Mouse (Mus musculus) layer of hippocampus, adult 9-11 months (tissue): ENCODE data around the gene Gapvd1.
"Not testable (repeated sequence)": the region's sequence is repeated elsewhere in the genome, so short reads cannot be mapped to it uniquely, and the experiment has no call there.

Experiments
- DNase-seq: peaks from one replicate; pipeline ENCODE4 v3.0.0; 2022

Gene Gapvd1

DNA sequence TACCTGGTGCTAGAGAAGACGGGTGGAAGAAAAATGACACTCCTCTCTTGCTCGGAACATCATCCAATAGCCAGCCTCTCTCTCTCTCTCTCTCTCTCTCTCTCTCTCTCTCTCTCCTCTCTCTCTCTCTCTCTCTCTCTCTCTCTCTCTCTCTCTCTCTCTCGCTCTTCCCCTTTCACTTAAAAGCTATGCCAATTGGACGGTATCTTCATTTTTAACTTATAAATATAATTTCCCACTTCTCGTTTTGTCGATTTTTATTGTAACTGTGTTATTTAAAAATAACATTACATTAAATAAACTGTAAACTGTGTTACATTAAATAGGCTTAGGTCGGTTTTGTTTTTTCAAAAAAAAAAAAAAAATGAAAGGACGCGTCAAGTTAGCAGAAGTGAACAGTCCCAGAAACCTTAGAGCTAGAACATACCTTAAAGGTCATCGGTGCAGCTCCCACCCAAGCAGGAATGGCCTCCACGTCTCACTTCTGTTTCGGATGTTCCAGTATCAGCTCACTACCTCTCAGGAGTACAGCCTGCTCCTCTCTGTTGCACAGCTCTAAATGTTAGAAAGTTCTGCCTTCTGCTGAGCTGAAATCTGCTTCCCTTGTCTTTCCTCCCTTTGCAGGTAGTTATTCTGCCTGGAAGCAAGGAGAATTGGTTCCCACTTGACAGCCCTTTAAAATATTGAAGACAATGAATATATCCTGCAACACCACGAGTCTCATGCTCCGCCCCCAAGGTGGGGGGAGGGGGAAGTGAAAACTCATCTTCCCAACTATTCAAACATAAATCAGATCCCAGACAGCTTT lies at the start of gene Gapvd1:
TSS of gene Gapvd1 (minus strand) at position 682 of the 808 bp plus-strand sequence.
- DNase-seq = no peak

DNA sequence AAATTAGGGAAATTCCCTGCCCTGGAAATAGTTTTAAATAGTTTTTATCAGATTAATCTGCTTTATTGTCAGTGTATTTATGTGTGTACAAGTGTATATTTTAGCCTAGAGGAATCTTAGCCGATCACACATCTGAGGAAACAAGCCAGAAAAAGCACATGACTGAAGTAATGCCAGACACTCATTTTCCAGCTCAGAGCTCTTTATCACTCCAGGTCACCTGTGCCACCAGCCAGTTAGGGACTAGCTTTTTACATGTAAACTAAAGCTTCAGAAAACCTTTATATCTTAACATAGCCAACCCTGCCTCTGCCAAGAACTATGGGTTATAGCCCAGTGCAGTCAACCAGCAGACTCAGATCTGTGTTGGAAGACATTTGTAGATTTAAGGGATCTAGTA lies 49.8 kb upstream of the Gapvd1 start:
- no peak for DNase-seq

DNA sequence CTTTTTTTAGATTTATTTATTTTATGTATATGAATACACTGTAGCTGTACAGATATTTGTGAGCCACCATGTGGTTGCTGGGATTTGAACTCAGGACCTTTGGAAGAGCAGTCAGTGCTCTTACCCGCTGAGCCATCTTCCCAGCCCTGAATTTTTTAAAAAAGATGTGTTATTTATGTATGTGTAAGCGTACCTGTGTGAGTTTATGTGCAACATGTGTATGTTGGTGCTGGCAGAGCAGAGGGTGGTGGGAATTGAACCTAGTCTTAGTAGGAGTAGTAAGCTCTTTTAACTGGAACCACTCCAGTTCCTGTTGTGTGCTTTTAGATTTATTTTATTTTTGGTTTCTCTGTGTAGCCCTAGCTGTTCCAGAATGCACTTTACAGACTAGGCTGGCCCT lies 49.1 kb upstream of the Gapvd1 start:
- no peak for DNase-seq

DNA sequence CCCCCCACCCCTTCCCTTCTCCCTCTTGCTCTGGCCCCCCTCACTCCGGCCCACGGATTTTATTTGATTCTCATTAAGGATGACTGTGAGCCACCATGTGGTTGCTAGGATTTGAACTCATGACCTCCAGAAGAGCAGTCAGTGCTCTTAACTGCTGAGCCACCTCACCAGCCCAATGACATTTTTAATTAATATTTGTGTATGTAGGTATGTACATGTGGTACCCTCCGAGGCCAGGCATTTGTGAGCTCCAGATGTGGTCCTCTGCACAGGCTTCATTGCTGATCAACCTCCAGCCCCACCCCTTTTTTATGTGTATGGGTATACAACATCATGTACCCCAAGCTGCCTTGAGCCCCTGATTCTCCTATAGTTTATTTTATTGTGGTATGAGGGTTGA lies 48.7 kb upstream of the Gapvd1 start:
- DNase-seq = no peak

DNA sequence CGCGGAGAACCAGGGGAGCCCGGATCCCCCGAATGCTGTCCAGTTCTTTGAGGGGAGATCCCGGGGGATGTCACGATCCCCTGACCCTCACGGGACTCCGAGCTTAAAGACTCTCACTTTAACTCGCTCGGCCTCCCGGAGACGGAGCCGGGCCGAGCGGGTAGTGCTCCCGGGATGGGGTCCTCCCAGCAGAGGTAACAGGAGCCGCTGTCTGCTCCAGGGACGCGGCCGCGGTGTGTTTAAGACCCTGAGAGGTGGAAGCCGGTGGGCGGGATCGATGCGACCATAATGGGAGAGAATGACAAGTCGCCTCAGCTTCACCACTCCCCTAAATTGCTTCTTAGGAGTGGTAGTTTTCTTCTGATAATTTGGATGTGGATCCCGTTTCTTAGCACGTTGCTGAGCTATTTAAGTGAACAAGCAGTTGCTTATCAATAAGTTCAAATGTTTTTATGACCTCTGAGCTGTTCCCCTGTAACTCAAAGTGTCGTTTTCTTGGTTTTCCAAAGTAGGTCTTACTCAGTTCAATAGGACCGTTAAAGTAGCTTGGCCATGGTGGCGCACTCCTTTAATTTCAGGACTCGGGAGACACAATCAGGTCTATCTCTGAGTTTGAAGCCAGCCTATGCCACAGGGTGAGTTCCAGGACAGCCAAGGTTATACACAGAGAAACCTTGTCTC lies 47.7 kb upstream of the Gapvd1 start:
- not testable (repeated sequence) for DNase-seq

DNA sequence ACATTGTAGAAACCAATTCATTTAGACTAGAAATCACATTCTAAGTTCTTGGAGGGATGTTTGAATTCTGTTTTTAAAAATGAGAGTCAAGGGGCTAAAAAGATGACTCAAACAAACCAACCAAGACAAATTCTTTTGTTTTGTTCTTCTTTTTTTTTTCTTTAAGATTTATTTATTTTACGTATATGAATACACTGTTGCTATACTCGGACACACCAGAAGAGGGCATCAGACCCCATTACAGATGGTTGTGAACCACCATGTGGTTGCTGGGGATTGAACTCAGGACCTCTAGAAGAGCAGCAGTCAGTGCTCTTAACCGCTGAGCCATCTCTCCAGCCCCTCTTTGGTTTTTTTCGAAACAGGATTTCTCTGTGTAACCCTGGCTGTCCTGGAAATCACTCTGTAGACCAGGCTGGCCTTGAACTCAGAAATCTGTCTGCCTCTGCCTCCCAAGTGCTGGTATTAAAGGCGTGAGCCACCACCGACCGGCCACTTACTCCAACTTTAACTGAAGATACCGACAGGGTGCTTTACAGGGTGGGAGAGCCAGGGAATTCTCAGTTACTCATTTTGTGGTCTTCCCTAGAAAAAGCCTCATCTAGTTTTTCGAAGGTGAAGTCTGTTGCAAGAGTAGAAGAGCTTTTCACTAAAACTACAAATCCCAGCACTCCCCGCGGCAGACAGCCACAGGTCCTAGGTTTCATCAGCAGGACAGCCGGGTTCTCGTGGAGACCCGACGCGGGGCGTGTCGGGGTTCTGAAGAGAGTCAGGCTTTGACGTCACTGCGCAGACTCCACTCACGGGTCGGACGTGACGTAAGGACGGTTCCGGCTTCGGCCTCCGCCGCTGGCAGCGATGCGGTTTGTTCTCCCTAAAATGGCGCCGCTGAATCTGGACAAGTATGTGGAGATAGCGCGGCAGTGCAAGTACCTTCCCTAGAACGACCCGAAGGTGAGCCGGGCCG lies 46.8 kb upstream of the Gapvd1 start:
- peak; percentile 99 for DNase-seq

DNA sequence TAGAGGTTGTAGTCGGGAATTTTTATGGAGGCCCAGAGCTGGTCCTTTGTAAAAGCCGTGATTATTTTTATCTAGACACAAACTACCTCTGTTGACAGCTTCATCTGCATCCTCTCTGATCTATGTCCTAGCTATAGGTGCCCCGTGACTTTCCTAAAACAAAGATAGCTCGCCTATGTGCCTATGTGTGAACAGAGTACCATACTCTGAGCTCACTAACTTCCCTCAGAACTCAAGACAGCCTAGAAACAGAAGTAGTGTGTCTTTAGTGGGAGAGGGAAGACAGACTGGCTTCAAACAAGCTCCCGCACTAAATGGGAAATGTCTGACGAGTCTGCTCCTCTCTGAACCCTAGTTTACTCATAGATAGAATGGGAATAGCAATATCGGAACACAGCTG lies 45.3 kb upstream of the Gapvd1 start:
- no peak for DNase-seq

DNA sequence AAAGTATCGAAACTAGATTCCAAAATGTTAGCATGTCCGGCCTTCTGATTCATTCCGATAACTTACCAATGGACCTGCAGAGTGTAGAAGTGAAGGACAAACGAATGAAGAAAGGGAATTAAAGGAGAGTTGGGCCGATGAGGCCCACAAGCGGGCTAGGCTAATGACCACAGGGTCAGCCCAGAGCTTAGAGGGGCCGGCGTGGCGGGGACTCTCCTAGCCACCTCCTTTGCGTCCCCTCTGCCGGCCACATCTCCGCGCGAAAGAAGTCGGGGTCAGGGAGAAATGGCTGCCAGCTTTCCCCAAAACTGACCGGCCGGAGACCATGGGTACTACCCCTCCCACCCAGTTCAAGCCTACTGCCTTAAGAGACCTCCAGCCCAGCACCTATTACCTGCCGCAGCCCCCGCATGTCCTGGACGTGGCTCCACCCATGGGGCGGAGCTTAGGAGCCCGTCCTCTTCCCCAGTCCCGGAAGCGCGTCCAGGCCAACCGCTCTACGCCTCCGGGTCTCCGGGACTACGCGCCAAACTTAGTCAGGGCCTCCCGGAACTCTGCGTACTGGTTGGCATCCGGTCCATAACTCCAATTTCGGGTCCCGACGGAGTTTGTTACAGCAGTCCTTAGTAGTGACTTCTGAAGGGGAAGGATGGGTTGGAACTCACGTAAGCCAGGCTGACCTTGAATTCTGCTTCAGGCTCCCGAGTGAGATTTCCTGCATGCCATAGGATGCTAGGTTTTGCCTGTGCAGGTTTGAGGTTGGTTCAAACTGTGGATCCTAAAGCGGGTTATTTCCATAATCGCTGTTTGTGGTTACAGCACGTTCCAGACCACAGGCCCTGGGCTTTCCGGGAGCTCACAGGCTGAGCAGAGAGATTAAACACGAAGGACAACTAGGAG lies 44.6 kb upstream of the Gapvd1 start, which contains the start of gene Rabepk:
TSS of gene Rabepk (minus strand) at position 556 of the 900 bp plus-strand sequence.
- DNase-seq = peak; percentile 79

DNA sequence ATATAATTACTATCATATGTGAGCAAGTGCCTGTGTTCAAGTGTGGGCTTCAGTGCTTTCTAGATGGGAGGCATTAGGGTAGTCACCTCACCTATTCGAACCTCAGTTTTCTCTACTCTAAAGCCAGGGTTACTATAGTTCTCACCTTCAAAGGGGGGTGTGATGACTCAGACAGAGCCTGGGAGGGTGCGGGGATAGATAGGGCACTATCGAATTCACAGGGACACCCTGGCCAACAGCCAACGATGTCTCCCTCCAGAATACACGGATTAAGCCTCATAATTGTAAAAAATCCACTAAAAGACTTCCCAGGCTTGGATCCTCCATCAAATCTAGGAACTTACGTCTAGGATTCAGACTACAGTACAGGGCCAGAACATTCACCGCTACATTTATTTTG lies 40.4 kb upstream of the Gapvd1 start:
- no peak for DNase-seq

DNA sequence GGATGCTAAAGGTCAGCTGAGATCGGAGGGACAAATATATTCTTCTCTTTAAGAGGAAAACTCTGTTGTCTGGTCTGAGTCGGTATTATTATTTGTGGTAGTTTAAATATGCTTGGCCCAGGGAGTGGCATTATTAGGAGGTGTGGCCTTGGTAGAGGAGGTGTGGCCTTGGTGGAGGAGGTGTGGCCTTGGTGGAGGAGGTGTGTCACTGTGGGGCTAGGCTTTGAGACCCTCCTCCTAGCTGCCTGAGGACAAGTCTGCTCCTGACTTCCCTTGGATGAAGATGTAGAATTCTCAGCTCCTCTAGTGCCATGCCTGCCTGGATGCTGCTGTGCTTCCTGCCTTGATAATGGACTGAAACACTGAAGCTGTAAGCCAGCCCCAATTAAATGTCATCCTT lies 39.5 kb upstream of the Gapvd1 start:
- DNase-seq = no peak

DNA sequence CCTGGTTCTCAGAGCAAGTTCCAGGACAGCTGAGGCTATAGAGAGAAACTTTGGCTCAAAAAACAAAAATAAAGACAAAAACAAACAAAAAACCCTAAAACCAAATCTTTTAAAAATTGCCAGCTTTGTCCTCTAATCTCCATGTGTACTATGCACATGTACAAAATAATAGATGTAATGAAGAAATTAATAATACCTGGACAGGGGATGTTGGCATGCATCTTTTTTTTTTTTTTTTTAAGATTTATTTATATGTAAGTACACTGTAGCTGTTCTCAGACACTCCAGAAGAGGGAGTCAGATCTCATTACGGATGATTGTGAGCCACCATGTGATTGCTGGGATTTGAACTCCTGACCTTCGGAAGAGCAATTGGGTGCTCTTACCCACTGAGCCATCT lies 37.5 kb upstream of the Gapvd1 start:
- not testable (repeated sequence) for DNase-seq

DNA sequence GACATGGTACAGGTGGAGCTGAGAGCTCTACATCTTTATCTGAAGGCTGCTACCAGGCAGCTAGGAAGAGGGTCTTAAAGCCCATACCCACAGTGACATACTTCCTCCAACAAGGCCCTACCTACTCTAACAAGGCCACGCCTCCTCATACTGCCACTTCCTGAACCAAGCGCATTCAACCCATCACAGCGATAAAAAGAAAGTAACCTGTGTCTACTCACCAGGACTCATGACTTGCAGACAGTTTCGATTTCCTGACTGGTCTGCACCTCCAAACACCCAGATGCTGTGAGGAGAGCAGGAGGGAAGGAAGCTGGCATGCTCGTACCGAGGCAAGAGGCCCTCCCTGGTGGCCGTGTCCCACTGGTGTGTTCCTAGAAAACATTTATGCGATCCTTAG lies 35.2 kb upstream of the Gapvd1 start:
- DNase-seq = no peak

DNA sequence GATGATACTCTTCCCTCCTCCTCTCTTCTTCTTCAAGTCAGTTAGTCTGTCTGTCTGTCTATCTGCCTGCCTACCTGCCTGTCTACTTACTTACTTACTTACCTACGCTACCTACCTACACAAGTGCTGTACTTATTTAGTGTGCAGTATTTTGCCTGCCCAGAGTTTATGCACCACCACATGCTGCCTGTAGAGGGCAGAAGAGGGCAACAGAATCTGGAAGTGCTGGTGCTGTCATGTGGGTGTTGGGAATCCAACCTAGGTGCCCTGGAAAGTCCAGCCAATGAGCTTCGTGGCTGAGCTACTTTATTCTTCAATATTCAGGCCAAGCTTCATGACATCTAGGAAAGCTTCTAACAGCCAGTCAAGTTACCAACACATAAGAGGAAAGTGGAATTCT lies 29.1 kb upstream of the Gapvd1 start:
- DNase-seq = no peak

DNA sequence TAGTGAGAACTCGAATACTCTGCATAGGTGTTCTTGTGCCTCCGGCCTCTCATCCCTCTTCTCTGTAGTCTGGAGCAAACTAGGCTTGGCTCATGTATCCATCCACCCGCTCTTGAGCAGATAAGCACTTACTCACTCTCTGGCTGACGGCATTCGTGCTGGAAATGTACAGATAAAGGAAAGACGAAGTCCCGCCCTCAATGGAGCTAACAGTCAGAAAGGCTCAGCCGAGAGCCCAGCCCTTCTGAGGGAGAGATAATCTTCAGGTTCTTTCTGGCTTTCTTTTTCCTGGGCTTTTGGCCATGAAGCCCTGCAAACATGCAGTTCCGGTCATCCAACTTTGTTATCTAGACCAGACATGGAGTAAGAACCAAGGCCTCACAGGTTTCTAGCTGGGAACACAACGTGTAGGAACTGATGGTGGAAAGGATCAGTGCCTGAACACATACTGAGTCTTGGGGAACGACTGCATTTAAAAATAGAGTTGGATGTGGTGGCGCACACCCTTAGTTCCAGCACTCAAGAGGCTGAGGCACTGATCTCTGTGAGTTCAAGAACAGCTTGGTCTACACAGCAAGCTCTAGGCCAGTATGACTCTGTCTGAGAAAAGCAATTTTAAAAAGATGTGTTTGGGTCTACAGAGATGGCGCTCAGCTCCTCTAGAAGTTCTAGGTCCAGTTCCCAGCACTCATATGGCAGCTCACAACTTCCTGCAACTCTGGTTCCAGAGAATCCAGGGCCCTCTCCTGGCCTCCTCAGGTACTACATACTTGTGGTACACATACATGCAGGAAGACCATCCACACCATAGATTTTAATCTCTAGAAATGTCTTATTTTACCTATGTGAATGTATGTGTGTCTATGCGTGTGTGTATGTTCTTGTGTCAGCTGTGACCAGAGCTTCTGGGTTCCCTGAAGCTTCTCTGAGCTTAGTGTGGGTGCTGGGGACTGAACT lies 28.3 kb upstream of the Gapvd1 start:
- DNase-seq = no peak

DNA sequence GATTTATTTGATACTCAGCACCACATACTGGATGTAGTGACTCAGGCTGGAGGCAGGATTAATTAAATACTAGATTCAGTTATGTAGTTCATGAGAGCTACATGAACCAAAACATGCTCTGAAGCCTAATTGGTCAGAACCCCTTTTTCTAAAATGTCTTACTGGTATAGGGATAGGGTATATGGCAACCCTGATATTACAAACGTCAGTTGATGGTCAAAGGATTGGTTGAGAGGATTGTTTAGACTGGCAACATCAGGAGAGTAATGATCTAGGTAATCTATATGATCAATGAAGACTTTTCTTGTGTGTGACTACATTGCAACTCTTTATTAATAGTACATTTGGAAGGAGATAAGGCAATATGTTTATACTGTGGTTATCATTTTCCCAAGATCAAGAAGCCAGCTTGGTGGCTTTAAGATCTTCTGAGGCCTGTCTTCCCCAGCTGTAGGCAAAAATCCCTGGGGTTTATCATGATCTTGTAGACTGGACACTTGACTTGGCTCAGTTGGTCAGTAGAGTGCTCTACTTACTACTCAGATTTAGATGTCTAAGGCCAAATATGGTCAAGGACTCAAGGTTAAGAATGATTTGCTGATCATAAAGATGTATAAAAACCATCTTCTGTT lies 22.3 kb upstream of the Gapvd1 start:
- DNase-seq = no peak

DNA sequence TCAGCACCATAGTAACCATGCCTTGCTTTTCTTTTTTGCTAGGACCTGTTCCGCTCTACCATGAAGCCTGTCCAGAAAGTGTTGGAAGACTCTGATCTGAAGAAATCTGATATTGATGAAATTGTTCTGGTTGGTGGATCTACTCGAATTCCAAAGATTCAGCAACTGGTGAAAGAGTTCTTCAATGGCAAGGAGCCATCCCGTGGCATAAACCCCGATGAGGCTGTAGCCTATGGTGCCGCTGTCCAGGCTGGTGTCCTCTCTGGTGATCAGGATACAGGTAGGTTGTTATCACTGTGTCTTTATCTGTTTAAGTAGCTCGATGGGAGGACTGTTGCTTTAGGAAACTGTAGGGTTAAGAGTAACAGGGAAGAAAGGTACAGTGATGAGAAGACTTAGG lies 19.5 kb upstream of the Gapvd1 start:
- DNase-seq = no peak

DNA sequence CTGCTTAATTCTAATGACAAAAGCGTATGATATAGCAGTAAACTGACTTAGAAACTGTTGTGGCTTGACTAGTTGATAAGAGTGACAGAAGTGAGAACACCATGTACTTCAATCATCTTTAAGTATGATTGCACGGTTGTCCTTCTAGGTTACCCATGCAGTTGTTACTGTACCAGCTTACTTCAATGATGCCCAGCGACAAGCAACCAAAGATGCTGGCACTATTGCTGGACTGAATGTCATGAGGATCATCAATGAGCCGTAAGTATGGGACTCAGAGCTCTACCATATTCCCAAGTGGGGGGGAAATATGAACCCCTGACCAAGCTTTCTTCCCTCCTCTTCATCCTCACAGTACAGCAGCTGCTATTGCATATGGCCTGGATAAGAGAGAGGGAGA lies 18.6 kb upstream of the Gapvd1 start:
- DNase-seq = no peak

DNA sequence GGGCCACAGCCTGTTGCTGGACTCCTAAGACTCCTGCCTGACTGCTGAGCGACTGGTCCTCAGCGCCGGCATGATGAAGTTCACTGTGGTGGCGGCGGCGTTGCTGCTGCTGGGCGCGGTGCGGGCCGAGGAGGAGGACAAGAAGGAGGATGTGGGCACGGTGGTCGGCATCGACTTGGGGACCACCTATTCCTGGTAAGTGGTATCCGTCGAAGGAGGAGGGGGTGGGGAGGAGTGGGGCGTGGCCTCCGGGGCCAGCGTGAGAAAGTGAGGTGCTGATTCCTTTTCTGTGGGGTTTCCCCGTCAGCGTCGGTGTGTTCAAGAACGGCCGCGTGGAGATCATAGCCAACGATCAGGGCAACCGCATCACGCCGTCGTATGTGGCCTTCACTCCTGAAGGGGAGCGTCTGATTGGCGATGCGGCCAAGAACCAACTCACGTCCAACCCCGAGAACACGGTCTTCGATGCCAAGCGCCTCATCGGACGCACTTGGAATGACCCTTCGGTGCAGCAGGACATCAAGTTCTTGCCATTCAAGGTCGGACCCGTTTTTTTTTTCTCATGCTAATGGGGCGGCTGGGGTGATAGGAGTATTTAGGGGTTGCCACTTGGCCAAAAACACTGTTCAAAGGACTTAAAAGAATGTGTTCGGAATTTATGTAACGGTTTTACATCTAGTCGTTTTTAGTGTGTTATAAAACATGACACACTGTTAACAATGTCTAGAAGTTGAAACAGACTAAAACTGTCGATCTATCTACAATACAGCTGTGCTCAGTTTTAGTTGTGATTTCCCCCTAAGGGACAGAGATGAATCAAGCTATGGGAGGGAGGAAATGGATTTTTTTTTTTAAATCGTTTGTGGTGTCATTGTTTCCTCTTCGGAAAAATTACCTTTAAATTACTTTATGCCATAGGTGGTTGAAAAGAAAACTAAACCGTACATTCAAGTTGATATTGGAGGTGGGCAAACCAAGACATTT lies 17.5 kb upstream of the Gapvd1 start:
- no peak for DNase-seq
